Comparison of ENCODE assay signal across 25 mouse cellular contexts in genomic region chr4:135969070-135969750, GRCm38 (mm10). TPM values are rescaled to one million over a fixed set of nuclear protein-coding genes. Genes with fewer than 3 reads are reported as not detected.
DNase-seq lines count a peak whose midpoint lies in the region; TF ChIP-seq lines count a peak whose summit lies in the region.
"Had no signal": no experiment of that assay in that cellular context is flagged by ENCODE, and none has a peak within 500 bp of the region (broad histone marks: within the 10 kb centered on the region; RNA-seq: fewer than 3 reads in every experiment).

No protein-coding gene starts in this region.

- intact Hi-C loops in gastrocnemius, adult 2 months (cut with DNase I) = no loop called here

- H3K27ac ChIP-seq in gastrocnemius, adult 2 months = no peak overlapping the region
- H3K27ac ChIP-seq: forebrain, embryonic 13.5 days; heart, embryonic 15.5 days; hindbrain, embryonic 15.5 days; kidney, postnatal 0 days; liver, embryonic 14.5 days; neural tube, embryonic 15.5 days had no signal

- peak; percentile 57 for DNase-seq in cerebellum, adult 11-12 months
- DNase-seq in cerebellum, postnatal 36 days = no peak
- peak; percentile 15 for DNase-seq in gastrocnemius, adult 2 months
- no peak for DNase-seq in gastrocnemius, adult 8-10 months (ENCODE audit: low spot score in 2 of 2)
- DNase-seq in kidney, adult 9 months = peak; percentile 6
- DNase-seq in kidney, adult 18-20 months = no peak
- peak; percentile 50 for DNase-seq in testis, postnatal 10 days (ENCODE audit: low spot score)
- no peak for DNase-seq in testis, postnatal 14 days (ENCODE audit: low spot score)
- DNase-seq: adrenal gland, postnatal 10 days; gastrocnemius, postnatal 36 days; kidney, adult 11 months; layer of hippocampus, postnatal 36 days; left cerebral cortex, postnatal 4 days; lung, embryonic 14.5 days; lung, postnatal 14 days; right cerebral cortex, postnatal 25 days; thymus, adult 2 months; thymus, postnatal 36 days had no signal

- no peak overlapping the region for H3K4me3 ChIP-seq in gastrocnemius, adult 2 months
- H3K4me3 ChIP-seq: forebrain, embryonic 13.5 days; heart, embryonic 15.5 days; hindbrain, embryonic 15.5 days; limb, embryonic 15.5 days; neural tube, embryonic 15.5 days had no signal

- TF ChIP-seq CTCF in gastrocnemius, adult 2 months (IDR thresholded peaks at IDR 0.05) = no peak

RNA-seq across cellular contexts. Expression of gene Lypla2, which starts 3.2 kb away (rescaled TPM):
- 10 to 100 TPM; 25.6 to 30.4 TPM for total RNA-seq in gastrocnemius, adult 2 months (2021)
- 10 to 100 TPM; 27.0 to 33.7 (median 30.8) TPM for total RNA-seq in gastrocnemius, adult 8-10 months (2022)

RNA-seq across cellular contexts. Expression of gene Gale, which starts 5.7 kb away (rescaled TPM):
- total RNA-seq in gastrocnemius, adult 2 months (2021) = under 1 TPM in 1 of 2 experiments, not detected in 1; 0.47 TPM
- 1 to 10 TPM in 1 of 4 experiments, under 1 TPM in 2, not detected in 1; 0.40 to 1.3 (median 0.72) TPM for total RNA-seq in gastrocnemius, adult 8-10 months (2022)

RNA-seq across cellular contexts. Expression of gene Pithd1, which starts 17.9 kb away (rescaled TPM):
- total RNA-seq in gastrocnemius, adult 2 months (2021) = 10 to 100 TPM; 23.3 to 28.5 TPM
- 10 to 100 TPM; 26.9 to 31.9 (median 28.9) TPM for total RNA-seq in gastrocnemius, adult 8-10 months (2022)

RNA-seq across cellular contexts. Expression of gene Hmgcl, which starts 23.0 kb away (rescaled TPM):
- total RNA-seq in gastrocnemius, adult 2 months (2021) = 10 to 100 TPM; 31.7 to 43.4 TPM
- total RNA-seq in gastrocnemius, adult 8-10 months (2022) = 10 to 100 TPM; 39.8 to 44.0 (median 42.0) TPM

RNA-seq across cellular contexts. Expression of gene Fuca1, which starts 48.7 kb away (rescaled TPM):
- total RNA-seq in gastrocnemius, adult 2 months (2021) = 10 to 100 TPM; 17.0 to 23.0 TPM
- total RNA-seq in gastrocnemius, adult 8-10 months (2022) = 10 to 100 TPM; 14.8 to 28.3 (median 23.6) TPM

Comparison
In these comparisons a context has a peak if more than half of its experiments do, and no peak if none do; other contexts are left out.
1. DNase-seq: peak in cerebellum, adult 11-12 months (single experiment), gastrocnemius, adult 2 months (single experiment), kidney, adult 9 months (single experiment) and testis, postnatal 10 days (single experiment); none in cerebellum, postnatal 36 days (0 of 2), gastrocnemius, adult 8-10 months (0 of 2), kidney, adult 18-20 months (single experiment) and testis, postnatal 14 days (single experiment).